Mouse (Mus musculus): Measurements from ENCODE around the gene Lrrfip1. TPM values are rescaled to one million over a fixed set of nuclear protein-coding genes. Genes with fewer than 3 reads are reported as not detected.

The Lrrfip1 gene
- total RNA-seq, 1 experiment from 2014 or later = 69.4 TPM

DNA sequence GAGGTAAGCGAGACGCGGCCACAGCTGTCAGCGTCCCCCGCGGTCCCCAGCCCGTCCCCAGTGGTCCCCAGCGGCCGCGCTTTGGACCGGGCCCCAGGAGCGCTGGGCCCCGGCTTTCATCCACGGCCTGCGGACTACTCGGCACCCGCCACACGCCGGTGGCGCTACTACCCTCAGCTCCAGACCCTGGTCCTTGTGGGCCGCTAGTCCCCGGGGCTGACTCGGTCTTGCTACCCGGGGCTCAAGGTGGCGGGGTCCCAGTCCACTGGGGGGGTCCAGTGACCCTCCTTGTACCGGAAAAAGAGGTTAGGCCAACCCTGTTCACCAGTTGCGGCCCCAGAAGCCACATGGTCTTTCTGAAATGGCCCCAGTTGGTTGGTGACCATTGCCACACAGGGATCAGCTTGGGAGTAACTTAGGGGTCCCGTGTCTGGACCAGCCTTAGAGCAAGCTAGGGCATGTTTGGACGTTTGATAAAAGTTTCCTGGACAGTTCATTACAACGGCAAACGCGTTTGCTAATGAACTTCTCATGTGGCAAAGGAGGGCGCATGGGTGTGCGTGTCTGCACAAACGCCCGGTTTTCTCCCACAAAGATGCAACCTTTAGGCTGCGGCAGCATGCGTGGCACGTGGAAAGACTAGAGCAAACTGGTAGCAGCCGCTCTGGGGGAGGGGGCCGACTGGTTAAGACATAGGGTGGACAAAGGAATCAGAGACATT lies 514 bp downstream of the Lrrfip1 start:
- no peak for DNase-seq

DNA sequence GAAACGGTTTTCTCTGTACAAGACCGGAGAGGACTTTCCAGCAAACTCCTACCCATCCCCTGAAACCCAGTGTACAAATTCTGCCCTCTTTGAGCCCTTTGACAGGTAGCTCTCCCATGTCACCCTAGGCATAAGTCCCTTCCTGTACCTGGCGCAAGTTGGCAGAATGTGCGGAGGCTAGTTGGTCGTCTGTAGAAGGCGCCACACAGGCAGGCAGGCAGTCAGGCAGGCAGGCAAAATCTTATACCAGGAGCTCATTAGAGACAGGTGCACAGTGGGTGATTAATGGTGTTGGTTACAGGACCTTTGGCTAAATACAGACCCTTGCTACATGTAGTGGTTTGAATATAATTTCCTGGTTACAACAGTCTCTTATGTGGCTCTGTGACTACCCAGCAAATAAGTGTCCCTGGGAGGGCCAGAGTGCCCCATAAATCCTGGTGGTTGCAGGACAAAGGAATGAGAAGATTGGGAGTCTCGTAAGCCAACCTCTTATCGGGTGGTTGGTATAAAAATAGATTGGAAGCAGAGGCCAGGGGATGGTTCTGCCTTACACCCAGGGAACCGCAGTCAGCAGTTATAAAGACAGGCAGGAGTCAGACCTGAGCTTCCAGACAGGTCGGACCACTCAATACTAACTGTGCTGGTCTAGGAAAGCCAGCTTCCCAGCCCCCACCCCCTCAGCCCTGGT lies 1.5 kb downstream of the Lrrfip1 start:
- DNase-seq = no peak

DNA sequence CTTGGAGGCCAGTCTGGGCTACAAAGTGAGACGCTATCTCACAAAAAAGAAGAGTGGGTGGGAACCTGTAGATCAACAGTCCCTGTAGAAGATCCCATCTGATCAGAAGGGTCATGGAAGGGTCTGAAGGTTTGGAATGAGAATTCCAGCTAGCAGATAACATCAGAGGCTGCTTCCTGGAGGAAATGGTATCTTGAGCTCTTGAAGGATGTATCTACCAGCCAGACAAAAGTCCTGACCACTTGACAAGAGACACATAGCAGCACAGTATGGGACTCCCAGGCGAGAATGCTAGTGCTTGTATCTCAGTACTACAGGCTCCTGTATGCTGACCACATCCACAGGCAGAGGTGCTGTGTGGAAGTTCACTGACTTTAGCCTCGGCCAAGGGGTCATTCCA lies 2.6 kb downstream of the Lrrfip1 start:
- no peak for DNase-seq

DNA sequence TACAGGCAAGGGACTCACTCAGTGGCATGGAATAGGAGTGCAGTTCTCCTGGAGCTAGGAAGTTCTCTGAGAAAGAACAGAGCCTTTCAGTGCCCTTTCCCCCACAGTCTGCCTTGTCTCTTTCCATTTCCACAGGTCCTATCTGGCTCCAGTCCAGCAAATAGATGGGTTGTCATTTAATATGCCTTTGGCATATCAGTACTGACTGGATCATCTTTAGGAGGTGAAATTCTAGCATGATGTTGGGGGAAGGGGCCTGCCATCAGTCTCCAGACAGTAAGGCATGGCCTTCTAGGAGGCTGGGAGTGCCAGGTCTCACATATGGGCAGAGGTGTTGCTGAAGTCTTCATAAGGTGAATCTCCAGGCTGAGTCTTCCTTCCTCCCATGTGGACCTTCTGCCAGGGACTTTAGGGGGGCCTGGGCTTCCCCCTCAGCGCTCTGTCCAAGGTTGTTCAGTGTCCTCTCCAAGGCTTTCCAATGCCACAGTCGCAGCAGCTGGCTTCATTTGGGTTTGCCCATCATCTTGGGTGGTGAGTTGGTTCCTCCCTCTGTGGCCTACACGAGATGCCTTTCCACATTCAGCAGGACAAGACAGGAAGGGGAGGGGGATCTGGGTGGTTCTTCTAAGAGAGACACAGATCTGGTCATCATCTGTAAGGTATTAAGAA lies 3.5 kb downstream of the Lrrfip1 start:
- DNase-seq = no peak

DNA sequence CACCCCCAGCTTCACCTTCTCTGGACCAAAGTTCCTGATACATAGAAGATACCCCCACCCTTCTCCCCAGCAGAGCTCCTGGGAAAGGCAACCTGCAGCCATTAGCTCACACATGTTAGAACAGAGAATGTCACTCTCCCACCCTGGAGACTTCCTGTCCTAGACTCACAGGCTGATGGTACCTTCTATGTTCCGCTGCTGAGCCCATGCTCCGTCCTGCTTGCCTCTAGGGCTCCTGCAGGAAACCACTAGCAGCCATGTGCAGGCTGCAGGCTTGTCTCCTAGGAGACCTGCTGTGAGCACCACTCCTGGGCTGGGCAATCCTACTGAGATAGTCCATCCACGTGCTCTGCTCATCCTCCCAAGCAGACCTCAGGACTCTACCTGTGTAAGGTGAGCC lies 4.1 kb downstream of the Lrrfip1 start:
- no peak for DNase-seq

DNA sequence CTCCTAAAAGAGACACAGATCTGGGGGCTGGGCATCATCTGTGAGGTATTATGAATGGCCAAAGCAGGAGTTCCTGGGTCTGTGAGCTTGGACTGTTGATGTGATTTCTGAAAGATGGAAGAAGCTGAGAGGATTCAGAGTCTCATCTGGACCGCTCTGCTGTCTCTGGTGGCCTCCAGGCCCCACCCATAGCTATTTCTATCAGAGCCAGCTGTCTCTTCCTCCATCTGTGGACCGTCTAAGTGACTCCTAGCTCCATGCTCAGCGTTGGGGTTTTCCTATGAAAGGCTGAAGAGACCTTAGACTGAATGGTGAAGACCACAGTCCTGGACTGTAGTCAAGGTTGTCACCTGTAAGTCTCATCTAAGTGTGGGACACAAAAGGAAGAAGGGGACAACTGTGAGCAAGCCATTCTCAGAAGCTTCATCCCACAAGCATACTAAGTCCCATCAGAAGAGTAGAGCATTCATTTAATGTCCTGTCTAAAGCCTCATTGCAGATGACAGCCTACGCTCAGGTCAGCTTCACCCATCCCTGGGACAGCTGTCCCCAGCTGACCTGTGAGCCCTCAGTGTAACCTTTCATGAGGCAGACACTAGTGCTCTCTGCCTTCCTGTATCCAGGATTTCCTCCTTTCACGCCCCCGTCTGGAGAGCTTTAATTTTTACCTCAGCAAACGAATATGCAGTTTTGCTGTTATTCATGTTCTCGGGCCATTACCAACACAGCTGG lies 5.2 kb downstream of the Lrrfip1 start:
- no peak for DNase-seq

DNA sequence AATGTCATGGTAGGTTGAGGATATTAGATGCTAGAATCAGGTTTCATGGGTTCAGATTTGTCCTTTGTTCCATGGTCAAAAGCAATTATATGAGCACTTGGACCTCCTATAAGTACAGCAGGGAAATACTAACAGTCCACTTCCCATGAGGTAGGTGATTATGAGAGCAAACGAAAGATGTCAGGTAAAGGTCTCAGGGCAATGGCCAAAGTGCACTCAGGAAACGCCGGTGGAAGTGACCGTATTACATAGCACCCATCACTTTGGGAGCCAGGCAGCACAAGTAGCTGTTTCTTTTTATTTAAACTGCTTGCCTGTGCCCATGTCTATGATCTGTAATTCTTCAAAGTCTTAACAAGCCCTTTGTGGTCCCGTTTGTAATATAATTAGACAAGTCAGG lies 7.5 kb downstream of the Lrrfip1 start:
- DNase-seq = no peak

DNA sequence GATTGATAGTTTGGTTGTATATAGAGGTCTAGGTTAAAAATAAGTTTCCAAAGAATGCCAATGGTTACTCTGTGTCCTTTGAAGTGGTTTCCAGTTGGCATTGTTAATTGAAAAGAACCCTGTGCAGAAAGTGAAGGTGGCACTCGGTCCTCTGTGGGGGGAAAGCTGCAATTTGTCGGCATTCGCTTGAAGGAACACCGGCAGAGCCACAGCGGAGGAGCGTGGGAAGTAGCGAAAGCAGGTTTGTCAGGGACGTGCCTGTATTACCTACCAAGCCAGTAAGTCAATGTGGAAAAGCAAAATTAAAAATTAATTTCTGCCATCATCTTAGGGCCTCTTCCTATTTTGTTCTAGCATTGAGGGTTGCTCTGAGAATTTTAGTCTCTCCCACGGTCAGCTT lies 8.2 kb downstream of the Lrrfip1 start:
- no peak for DNase-seq

DNA sequence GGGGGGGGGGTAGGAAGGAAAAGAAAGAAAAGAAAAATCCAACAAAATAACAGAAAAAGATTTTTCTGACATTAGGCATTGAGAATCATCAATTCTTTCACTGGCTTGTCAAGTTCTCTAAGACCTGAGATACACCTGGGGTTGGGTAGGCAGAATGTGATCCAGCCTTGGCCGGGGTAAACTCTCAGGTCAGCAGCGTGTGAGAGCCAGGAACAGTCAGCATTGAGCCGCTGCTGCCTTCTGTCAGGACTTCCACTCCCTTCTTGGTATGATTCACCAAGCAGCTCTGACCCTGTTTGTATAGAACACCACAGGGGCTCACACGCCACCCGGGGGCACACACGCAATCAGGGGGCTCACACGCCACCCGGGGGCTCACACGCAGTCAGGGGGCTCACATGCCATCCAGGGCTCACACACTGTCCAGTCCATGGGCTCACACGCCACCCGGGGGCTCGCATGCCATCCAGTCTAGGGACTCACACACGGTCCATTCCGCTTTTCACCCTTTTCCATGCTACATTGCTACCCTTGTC lies 9.7 kb downstream of the Lrrfip1 start:
- no peak for DNase-seq

DNA sequence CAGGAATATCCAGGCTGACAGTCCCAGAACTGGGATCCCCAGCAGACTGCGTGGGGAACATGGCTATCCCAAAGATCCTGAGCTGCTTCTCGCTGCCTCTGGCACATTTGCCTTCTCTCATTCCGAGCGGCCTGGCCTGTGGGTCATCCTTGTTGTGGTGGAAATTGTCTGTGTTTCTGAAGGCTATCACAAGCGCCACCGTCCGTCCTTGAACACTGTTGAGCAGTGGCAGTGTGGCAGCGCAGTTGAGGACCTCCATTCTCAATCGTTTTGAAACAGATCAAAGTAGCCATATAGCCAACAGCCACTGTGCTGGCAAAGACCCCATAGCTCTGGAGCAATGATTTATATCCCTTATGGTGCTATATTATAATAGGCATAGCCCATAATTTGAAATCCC lies 10.2 kb downstream of the Lrrfip1 start:
- DNase-seq = no peak

DNA sequence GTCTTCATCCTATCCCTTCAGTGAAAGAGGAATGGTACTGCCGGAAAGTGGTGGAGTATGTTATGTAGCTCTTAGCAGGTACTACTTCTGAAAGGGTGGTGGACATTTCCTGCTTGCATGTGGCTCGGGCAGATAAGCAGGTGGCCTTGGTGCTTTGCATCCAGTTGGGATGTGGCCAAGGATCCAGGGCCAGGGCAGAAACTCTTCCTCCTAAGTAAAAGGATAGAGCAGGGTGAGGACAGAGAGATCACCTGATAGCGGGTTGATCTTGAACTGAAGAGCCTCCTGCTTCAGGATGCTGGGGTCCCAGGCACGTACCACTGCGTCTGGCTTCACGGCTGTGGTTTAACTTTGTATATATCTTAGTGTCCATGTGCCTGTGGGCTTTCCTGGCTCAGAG lies 10.7 kb downstream of the Lrrfip1 start:
- peak; percentile 49 for DNase-seq

DNA sequence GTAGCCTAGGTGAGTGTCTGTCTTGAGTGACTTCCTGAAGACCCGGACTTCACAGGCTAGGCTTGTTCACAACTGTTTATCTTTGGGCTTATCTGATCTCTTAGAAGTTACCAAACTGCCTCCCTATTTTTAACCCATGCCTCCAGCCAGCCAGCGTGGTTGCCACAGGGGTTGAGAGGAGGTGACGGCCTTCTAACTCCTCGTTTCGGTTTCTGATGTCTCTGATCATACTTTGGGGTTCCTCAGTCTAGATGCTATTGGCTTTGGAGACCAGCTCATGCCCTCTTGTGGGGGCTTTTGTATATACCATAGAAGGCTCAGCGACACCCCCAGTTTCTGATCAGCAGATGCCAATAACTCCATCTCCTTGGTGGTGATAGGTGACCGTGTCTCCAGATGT lies 11.7 kb downstream of the Lrrfip1 start:
- DNase-seq = no peak

DNA sequence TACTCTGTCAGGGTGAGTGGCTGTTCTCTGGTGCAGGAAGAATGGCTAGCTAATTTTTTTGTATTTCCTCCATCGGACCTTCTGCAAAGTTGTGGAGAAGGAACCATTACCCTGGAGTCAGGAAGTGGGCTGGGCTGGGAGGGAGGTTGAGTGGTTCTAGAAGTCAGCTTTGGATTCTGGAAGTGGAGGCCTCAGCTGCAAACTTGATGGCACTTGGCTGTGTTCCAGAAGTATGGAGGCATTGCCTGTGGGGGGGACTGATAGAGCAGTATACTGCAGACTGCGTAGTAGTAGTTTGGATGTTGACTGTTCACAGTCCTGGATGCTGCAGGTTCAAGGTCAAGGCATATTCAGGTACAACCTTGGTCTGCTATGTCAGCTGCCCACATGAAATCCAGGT lies 12.2 kb downstream of the Lrrfip1 start:
- DNase-seq = no peak

DNA sequence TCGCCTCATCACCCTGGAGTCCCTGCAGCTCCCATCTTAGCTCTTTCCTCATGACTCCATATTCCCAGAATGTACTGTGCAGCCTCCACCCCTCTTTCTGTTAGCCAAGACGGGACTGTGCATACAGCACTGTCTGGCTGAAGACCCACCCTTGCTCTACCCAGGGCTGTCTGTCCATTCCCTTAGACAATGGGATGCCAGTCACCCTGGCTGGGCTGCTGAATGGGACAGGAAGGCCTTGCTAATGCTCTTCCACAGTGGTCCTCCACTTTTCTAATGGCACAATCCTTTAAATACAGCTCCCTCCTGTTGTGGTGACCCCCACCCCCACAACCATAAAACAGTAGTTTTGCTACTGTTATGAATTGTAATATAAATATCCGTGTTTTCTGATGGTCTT lies 12.8 kb downstream of the Lrrfip1 start:
- no peak for DNase-seq

DNA sequence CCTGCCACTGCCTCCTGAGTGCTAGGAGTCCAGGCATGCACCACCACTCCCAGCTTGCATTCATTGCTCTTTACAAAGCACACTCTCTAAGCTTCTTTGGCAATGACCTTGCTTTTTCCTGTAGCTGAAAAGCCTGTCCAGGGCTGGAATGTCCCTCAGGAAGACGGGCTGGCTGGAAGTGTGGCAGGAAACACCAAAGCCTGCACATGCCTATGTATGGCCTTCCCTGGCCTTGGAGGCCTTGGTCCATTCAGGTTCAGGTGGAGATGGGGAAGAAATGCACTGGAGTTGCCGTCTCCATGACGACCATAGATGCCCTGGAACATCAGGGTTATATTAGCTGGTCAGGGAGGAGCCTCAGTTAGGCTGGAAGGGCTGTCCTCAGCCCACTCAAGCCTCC lies 15.3 kb downstream of the Lrrfip1 start:
- no peak for DNase-seq

DNA sequence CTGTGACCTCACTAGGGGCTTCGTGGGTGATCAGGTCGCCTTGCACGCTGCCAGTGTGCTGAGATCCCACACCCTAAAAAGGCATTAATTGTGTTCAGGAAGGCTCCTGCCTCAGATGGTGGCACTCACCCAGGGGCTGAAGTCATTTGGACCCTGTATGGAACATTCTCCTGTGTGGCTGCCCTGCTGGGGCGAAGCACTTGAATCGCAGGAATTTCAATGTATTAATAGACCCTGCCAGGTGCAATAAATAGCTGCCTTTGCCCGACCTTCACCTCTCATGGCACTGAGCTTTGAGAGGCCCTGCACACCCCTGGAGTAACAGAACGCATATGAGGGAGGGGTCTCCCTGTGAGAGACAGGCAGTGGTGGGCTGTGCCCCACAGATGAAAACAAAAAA lies 17.0 kb downstream of the Lrrfip1 start:
- DNase-seq = no peak

DNA sequence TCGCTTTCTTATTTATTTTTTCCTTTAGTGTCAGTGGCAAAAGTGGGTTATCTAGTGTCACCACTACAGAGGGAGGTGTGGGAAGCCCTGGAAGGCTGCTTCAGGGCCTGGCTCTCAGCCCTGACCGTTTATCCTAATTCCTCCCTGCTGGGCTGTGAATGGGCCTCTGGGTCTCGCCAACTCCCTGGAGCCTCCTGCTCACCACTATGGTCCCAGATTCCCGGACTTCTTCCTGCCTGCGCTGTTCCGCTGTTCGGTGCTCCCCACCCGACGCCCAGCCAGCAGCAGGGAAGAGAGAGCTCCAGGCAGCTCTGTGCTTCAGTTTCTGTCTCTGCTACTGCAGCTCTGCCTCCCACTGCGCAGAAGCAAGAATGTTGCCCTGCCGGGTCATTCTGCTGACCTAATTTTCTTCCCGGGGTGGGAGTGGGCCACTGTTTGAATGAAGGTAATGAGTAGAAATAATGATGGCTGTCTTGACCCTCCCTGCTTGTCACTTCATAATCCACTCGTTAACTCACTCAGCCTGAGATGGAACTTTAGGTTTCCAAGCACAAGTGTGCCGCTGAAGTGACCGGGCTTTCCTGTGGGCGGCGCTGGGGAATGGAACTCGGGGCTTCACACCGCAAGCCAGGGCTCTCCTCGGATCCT lies 18.7 kb downstream of the Lrrfip1 start:
- DNase-seq = no peak

DNA sequence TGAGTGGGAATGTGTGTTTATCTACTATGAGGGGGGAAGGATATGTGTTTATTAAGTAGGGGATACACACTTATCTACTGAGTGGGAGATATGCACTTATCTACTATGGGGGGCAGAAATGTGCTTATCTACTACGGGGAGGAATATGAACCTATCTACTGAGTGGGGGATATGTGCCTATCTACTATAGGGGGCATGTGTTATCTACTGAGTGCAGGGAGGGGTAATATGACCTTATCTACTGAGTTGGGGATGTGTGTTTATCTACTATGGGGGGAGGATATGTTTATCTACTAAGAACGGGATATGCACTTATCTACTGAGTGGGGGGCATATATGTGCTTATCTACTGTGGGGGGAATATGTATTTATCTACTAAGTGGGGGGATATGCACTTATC lies 20.8 kb downstream of the Lrrfip1 start:
- no peak for DNase-seq

DNA sequence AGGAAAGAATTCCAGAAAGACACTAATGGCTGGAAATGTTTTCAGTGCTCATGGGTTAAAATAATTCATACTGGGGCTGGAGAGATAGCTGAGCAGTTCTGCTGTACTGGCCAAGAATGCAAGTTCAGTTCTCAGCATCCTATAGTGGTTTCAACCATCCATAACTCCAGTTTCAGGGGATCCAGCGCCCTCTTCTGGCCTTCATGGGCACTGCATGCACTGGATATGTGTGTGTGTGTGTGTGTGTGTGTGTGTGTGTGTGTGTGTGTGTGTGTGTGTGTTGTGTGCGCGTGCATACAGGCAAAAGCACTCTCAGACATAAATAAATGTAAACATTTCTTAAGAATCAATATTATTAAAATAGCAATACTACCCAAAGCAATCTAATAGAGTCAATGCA lies 22.8 kb downstream of the Lrrfip1 start:
- DNase-seq = no peak

DNA sequence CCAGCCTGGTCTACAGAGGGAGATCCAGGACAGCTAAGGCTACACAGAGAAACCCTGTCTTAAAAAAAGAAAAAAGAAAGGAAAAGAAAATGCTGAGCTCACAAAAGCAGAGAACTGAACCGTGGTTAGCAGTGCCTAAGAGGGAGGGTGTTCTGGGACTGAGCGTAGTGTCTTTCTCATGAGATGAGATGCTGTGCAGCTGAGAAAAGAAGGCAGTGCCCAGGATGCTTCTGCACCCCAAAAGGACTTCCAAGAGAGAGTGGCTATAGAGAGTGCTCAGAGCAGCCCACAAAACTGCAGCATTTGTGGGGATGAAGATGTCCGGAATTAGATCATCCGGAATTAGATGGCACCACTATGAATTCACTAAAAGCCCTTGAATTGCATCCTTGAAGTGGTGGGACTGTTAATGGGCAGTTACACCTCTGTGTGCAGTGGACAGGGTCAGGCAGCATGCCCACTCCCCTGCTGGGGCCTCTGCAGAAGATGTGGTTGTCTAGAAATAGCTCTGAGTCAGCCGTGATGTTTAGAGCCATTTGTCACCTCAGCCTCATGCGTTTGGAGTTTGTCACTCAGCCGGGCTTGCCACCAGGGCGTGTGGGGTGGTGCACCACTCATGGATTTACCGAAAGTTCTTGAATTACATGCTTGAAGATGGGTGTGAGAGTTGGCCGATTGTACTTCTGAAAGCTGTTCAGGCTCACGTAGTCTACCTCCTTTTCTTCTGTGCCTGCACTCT lies 23.8 kb downstream of the Lrrfip1 start:
- DNase-seq = no peak

DNA sequence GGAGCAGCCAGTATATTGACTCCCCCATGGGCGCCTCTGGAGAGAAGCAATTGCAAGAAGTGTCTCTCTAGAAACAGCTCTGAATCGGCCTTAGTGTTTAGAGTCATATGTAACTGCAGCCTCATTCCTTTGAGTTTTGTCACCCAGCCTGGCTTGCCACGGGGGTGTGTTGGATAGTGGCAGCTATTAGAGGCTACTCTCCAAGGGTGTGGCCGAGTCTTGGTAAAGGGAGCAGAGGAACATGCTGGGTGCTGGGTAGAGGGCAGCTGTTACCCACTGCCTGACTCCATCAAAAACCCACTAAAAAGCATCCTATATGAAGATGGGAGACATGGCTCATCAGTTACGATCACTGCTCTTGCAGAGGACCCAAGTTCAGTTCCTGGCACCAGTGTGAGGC lies 24.7 kb downstream of the Lrrfip1 start:
- DNase-seq = no peak

DNA sequence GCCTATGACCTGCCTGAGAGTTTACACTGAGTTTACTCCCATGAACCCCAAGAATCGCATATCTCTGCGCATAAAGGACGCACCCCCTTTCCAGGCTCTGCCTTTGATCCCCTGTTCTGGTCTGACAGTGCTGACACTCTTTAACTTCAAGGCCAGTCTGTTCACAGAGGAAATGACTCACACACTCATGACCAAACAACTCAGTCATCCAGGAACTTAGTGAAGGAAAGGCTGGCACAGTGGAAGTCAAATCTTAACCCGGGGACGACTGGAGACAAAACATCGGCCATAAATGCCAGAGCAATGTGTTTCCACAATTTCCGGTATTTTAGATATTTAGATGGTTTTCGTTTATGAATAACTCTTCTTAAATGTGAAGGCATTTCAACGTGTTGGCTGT lies 25.4 kb downstream of the Lrrfip1 start:
- no peak for DNase-seq

Measured in adrenal gland, postnatal 25 days (tissue).